Mouse (Mus musculus) embryonic facial prominence, embryonic 14.5 days (tissue): Measurements from ENCODE around the gene Slc22a12. TPM values are rescaled to one million over a fixed set of nuclear protein-coding genes. Genes with fewer than 3 reads are reported as not detected.
A peak's percentile ranks its signal among the peaks of the same experiment; 100 is the strongest.

ENCODE experiments used
- ATAC-seq: fragments of 200-750 bp; cut with Nextera tagmentation; 2 replicates; pipeline ENCODE4 v1.8.0; 2017; ENCODE audit warnings: low read depth, moderate number of reproducible peaks, moderate TSS enrichment
- DNase-seq: peaks from one replicate; pipeline ENCODE4 v3.0.0-alpha.2; 2015; ENCODE audit warnings: low spot score
- H3K27ac ChIP-seq: fragments of 300-500 bp; sonication (generic); replicated peaks from 2 replicates; pipeline ENCODE4 v1.5.1; 2014; ENCODE audit warnings: low read depth, mild to moderate bottlenecking, low read length, moderate library complexity
- H3K27me3 ChIP-seq: fragments of 300-500 bp; sonication (generic); replicated peaks from 2 replicates; pipeline ENCODE4 v1.6.1; 2014; ENCODE audit warnings: low read length; ENCODE audit not compliant: control insufficient read depth, insufficient read depth
- H3K36me3 ChIP-seq: fragments of 300-500 bp; sonication (generic); 2 replicates; pipeline ENCODE4 v1.6.1; 2014; ENCODE audit warnings: low read length, mixed read lengths; ENCODE audit not compliant: control insufficient read depth, insufficient read depth
- H3K4me1 ChIP-seq: fragments of 300-500 bp; sonication (generic); 2 replicates; pipeline ENCODE4 v1.6.1; 2014; ENCODE audit warnings: antibody characterized with exemption, low read length; ENCODE audit not compliant: control insufficient read depth, insufficient read depth
- H3K4me2 ChIP-seq: fragments of 300-500 bp; sonication (generic); 2 replicates; pipeline ENCODE4 v1.6.1; 2014; ENCODE audit warnings: low read depth, mild to moderate bottlenecking, low read length, moderate library complexity, mixed read lengths
- H3K4me3 ChIP-seq: fragments of 300-500 bp; sonication (generic); 2 replicates; pipeline ENCODE4 v1.5.1; 2014; ENCODE audit warnings: low read depth, mild to moderate bottlenecking, low read length
- H3K9ac ChIP-seq: fragments of 300-500 bp; sonication (generic); 2 replicates; pipeline ENCODE4 v1.6.1; 2014; ENCODE audit warnings: low read depth, mild to moderate bottlenecking, low read length, moderate library complexity, mixed read lengths
- H3K9me3 ChIP-seq: fragments of 300-500 bp; sonication (generic); 2 replicates; pipeline ENCODE4 v1.6.1; 2016; ENCODE audit warnings: low read length; ENCODE audit not compliant: control insufficient read depth
- WGBS: fragments of 180-500 bp; shearing (Covaris S2); extraction: QIAGEN DNeasy Blood & Tissue Kit; methylation state at CpG from one replicate; pipeline ENCODE4 v1.1.7; 2014; 5-methylcytosine and 5-hydroxymethylcytosine counted together
- polyA plus RNA-seq: library from polyadenylated mRNA; unstranded; fragments of >200 nt; fragmentation: Nextera tagmentation; extraction: Ambion mirVana; gene quantifications from 2 replicates; pipeline ENCODE4 v1.2.1, GENCODE M21; 2014

Slc22a12 gene
- polyA plus RNA-seq, 1 experiment from 2014 or later: not detected

- Histone ChIP-seq H3K4me2 (no peak overlapping the region), H3K4me1 (peaks cover 8% of the 10 kb centered on the region; the same call in 1 of the 2 replicates), H3K27ac (no peak overlapping the region), H3K27me3 (peaks cover 47% of the 10 kb centered on the region), H3K9ac (no peak overlapping the region), H3K9me3 (no peaks in the 10 kb centered on the region), H3K4me3 (no peak overlapping the region), H3K36me3 (no peaks in the 10 kb centered on the region)
- 58% methylated on average over 14 of the region's 14 CpGs for WGBS
- ATAC-seq (peak; percentile 54), DNase-seq (peak; percentile 79)
Measured at GRCm38 (mm10) chr19:6529265-6529985, 13.4 kb downstream of the Slc22a12 start.

- Histone ChIP-seq H3K9ac (no peak overlapping the region), H3K36me3 (no peaks in the 10 kb centered on the region), H3K27me3 (peaks cover 36% of the 10 kb centered on the region), H3K4me2 (no peak overlapping the region), H3K4me3 (no peak overlapping the region), H3K4me1 (peaks cover 8% of the 10 kb centered on the region; the same call in 1 of the 2 replicates), H3K9me3 (no peaks in the 10 kb centered on the region), H3K27ac (no peak overlapping the region)
- DNase-seq (no peak), ATAC-seq (no peak)
- 74% methylated on average over 17 of the region's 17 CpGs for WGBS
Measured at GRCm38 (mm10) chr19:6527839-6528531, 14.8 kb downstream of the Slc22a12 start.

- WGBS: 93% methylated on average over 3 of the region's 3 CpGs
- DNase-seq (no peak), ATAC-seq (no peak)
- Histone ChIP-seq H3K27ac (no peak overlapping the region), H3K36me3 (no peaks in the 10 kb centered on the region), H3K9me3 (no peaks in the 10 kb centered on the region), H3K9ac (no peak overlapping the region), H3K27me3 (peaks cover 31% of the 10 kb centered on the region), H3K4me1 (peaks cover 8% of the 10 kb centered on the region; the same call in 1 of the 2 replicates), H3K4me3 (no peak overlapping the region), H3K4me2 (no peak overlapping the region)
Measured at GRCm38 (mm10) chr19:6527439-6527838, 15.4 kb downstream of the Slc22a12 start.

GRCm38 (mm10) chr19:6526010-6526409, 16.8 kb downstream of the Slc22a12 start:
- no peak for DNase-seq
- H3K4me2 ChIP-seq: no peak overlapping the region
- no peaks in the 10 kb centered on the region for H3K4me1 ChIP-seq
- H3K27me3 ChIP-seq: peaks cover 17% of the 10 kb centered on the region
- H3K27ac ChIP-seq: no peak overlapping the region
- H3K36me3 ChIP-seq: no peaks in the 10 kb centered on the region
- no peaks in the 10 kb centered on the region for H3K9me3 ChIP-seq
- WGBS: 91% methylated on average over 9 of the region's 9 CpGs
- no peak overlapping the region for H3K4me3 ChIP-seq
- no peak overlapping the region for H3K9ac ChIP-seq
- no peak for ATAC-seq

- ATAC-seq (no peak), DNase-seq (no peak)
- no peak overlapping the region for H3K4me2 ChIP-seq
- H3K36me3 ChIP-seq: no peaks in the 10 kb centered on the region
- H3K27ac ChIP-seq: no peak overlapping the region
- 71% methylated on average over 4 of the region's 4 CpGs for WGBS
- no peaks in the 10 kb centered on the region for H3K4me1 ChIP-seq
- peaks cover 9% of the 10 kb centered on the region for H3K27me3 ChIP-seq
- H3K9ac ChIP-seq: no peak overlapping the region
- no peaks in the 10 kb centered on the region for H3K9me3 ChIP-seq
- no peak overlapping the region for H3K4me3 ChIP-seq
Measured at GRCm38 (mm10) chr19:6525023-6525422, 17.8 kb downstream of the Slc22a12 start.

- H3K4me3 ChIP-seq: no peak overlapping the region
- no peak overlapping the region for H3K4me2 ChIP-seq
- no peaks in the 10 kb centered on the region; the same call in 1 of the 2 replicates for H3K27me3 ChIP-seq
- no peaks in the 10 kb centered on the region for H3K36me3 ChIP-seq
- H3K9me3 ChIP-seq: no peaks in the 10 kb centered on the region
- no peaks in the 10 kb centered on the region for H3K4me1 ChIP-seq
- 91% methylated on average over 14 of the region's 14 CpGs for WGBS
- ATAC-seq (no peak), DNase-seq (no peak)
- H3K27ac ChIP-seq: no peak overlapping the region
- no peak overlapping the region for H3K9ac ChIP-seq
Measured at GRCm38 (mm10) chr19:6522289-6522688, 20.5 kb downstream of the Slc22a12 start.

- Histone ChIP-seq H3K4me3 (no peak overlapping the region), H3K27ac (no peak overlapping the region), H3K4me2 (no peak overlapping the region), H3K4me1 (no peaks in the 10 kb centered on the region), H3K9ac (no peak overlapping the region), H3K9me3 (no peaks in the 10 kb centered on the region), H3K27me3 (no peaks in the 10 kb centered on the region; the same call in 1 of the 2 replicates), H3K36me3 (no peaks in the 10 kb centered on the region)
- no peak for ATAC-seq
- WGBS: 83% methylated on average over 3 of the region's 3 CpGs
- DNase-seq: no peak
Measured at GRCm38 (mm10) chr19:6521630-6522029, 21.2 kb downstream of the Slc22a12 start.

- Histone ChIP-seq H3K4me3 (no peak overlapping the region), H3K4me1 (no peaks in the 10 kb centered on the region), H3K4me2 (no peak overlapping the region), H3K27ac (no peak overlapping the region), H3K36me3 (no peaks in the 10 kb centered on the region), H3K9ac (no peak overlapping the region), H3K27me3 (no peaks in the 10 kb centered on the region), H3K9me3 (no peaks in the 10 kb centered on the region)
- no peak for DNase-seq
- WGBS: 50% methylated on average over 2 of the region's 2 CpGs
- no peak for ATAC-seq
Measured at GRCm38 (mm10) chr19:6519483-6519882, 23.3 kb downstream of the Slc22a12 start.
